Mouse (Mus musculus): ENCODE data around the gene Itga2. TPM values are rescaled to one million over a fixed set of nuclear protein-coding genes. Genes with fewer than 3 reads are reported as not detected.

Itga2 gene
- polyA plus RNA-seq, 1 experiment from 2014 or later: 15.2 TPM

GRCm38 (mm10) chr13:114801857-114802256, 130.0 kb downstream of the Itga2 start:
- 87% methylated on average over 3 of the region's 3 CpGs for WGBS
- no peak for DNase-seq (ENCODE audit: low spot score)

GRCm38 (mm10) chr13:114793250-114794030, 138.5 kb downstream of the Itga2 start:
- Histone ChIP-seq H3K27me3 (replicated peaks; ENCODE audit: insufficient read depth, low read length) (no peaks in the 10 kb centered on the region), H3K4me1 (ENCODE audit: insufficient read depth, low read depth, low read length) (no peaks in the 10 kb centered on the region), H3K9ac (replicated peaks; ENCODE audit: low read depth) (no peak overlapping the region), H3K4me3 (ENCODE audit: low read depth, low read length) (no peak overlapping the region), H3K36me3 (ENCODE audit: insufficient read depth, low read length) (no peaks in the 10 kb centered on the region), H3K27ac (ENCODE audit: low read length) (no peak overlapping the region), H3K9me3 (ENCODE audit: low read length) (no peaks in the 10 kb centered on the region), H3K4me2 (replicated peaks; ENCODE audit: low read depth, low read length) (no peak overlapping the region)
- TF ChIP-seq CTCF (IDR thresholded peaks at IDR 0.05) (peak; percentile 78), EP300 (IDR thresholded peaks at IDR 0.05) (no peak)
- ATAC-seq (peak; percentile 23; the same call in 1 of the 2 replicates), DNase-seq (ENCODE audit: low spot score) (peak; percentile 65)
- WGBS: 33% methylated on average over 6 of the region's 6 CpGs

More at GRCm38 (mm10) chr13:114801857-114802256, 130.0 kb downstream of the Itga2 start:
- Histone ChIP-seq H3K4me2 (replicated peaks; ENCODE audit: low read depth, low read length) (no peak overlapping the region), H3K4me1 (ENCODE audit: insufficient read depth, low read depth, low read length) (no peaks in the 10 kb centered on the region), H3K27ac (ENCODE audit: low read length) (no peak overlapping the region), H3K9me3 (ENCODE audit: low read length) (no peaks in the 10 kb centered on the region), H3K36me3 (ENCODE audit: insufficient read depth, low read length) (no peaks in the 10 kb centered on the region), H3K27me3 (replicated peaks; ENCODE audit: insufficient read depth, low read length) (no peaks in the 10 kb centered on the region), H3K9ac (replicated peaks; ENCODE audit: low read depth) (no peak overlapping the region), H3K4me3 (ENCODE audit: low read depth, low read length) (no peak overlapping the region)
- ATAC-seq: no peak
- no peak for TF ChIP-seq CTCF (IDR thresholded peaks at IDR 0.05)
- no peak for TF ChIP-seq EP300 (IDR thresholded peaks at IDR 0.05)

GRCm38 (mm10) chr13:114791511-114791910, 140.4 kb downstream of the Itga2 start:
- ATAC-seq (no peak), DNase-seq (ENCODE audit: low spot score) (peak; percentile 24)
- no peak for TF ChIP-seq EP300 (IDR thresholded peaks at IDR 0.05)
- TF ChIP-seq CTCF (IDR thresholded peaks at IDR 0.05): peak; percentile 59
- Histone ChIP-seq H3K4me3 (ENCODE audit: low read depth, low read length) (no peak overlapping the region), H3K27me3 (replicated peaks; ENCODE audit: insufficient read depth, low read length) (no peaks in the 10 kb centered on the region), H3K4me2 (replicated peaks; ENCODE audit: low read depth, low read length) (no peak overlapping the region), H3K27ac (ENCODE audit: low read length) (no peak overlapping the region), H3K9ac (replicated peaks; ENCODE audit: low read depth) (no peak overlapping the region), H3K9me3 (ENCODE audit: low read length) (no peaks in the 10 kb centered on the region), H3K36me3 (ENCODE audit: insufficient read depth, low read length) (no peaks in the 10 kb centered on the region), H3K4me1 (ENCODE audit: insufficient read depth, low read depth, low read length) (no peaks in the 10 kb centered on the region)
- 65% methylated on average over 1 of the region's 1 CpGs for WGBS

Other genes with a start within 250 kb of the Itga2 start
- gene Mocs2, start 113.9 kb downstream of the Itga2 start, polyA plus RNA-seq (2015; fragmentation: Nextera tagmentation; extraction: Ambion mirVana): 99.7 and 108 TPM in 2 replicates
- 5.4 and 5.9 TPM in 2 replicates for gene Pelo, start 158.1 kb upstream of the Itga2 start, polyA plus RNA-seq (2015; fragmentation: Nextera tagmentation; extraction: Ambion mirVana)
- 8.7 and 8.9 TPM in 2 replicates for gene Gm49395, start 169.8 kb upstream of the Itga2 start, polyA plus RNA-seq (2015; fragmentation: Nextera tagmentation; extraction: Ambion mirVana)
- 22.0 and 30.1 TPM in 2 replicates for gene Itga1, start 169.9 kb upstream of the Itga2 start, polyA plus RNA-seq (2015; fragmentation: Nextera tagmentation; extraction: Ambion mirVana)

All from lung, postnatal 0 days (tissue).